Mouse (Mus musculus) bone marrow, adult 2 months (tissue): Measurements from ENCODE around the gene Wdr83.

ENCODE experiments used
- CTCF ChIP-seq: fragments of 200-500 bp; IDR thresholded peaks from 2 replicates; pipeline ENCODE4 v1.5.1; 2011; ENCODE audit warnings: low read length, control low read depth; ENCODE audit not compliant: control insufficient read depth, insufficient read depth
- POLR2A ChIP-seq: fragments of 200-500 bp; IDR thresholded peaks from 2 replicates; pipeline ENCODE4 v1.6.1; 2011; ENCODE audit warnings: low read depth, mild to moderate bottlenecking, control low read depth, low read length, borderline replicate concordance; ENCODE audit not compliant: control insufficient read depth

GRCm38 (mm10) chr8:85029271-85029670, 51.8 kb downstream of the Wdr83 start:
- TF ChIP-seq CTCF (no peak), POLR2A (no peak)
